Mouse (Mus musculus) hindbrain, embryonic 15.5 days (tissue): ENCODE results near the gene B3gnt9. TPM values are rescaled to one million over a fixed set of nuclear protein-coding genes. Genes with fewer than 3 reads are reported as not detected.
"Not testable (repeated sequence)": the region's sequence is repeated elsewhere in the genome, so short reads cannot be mapped to it uniquely, and the experiment has no call there.

Source experiments
- ATAC-seq: fragments of 200-750 bp; cut with Nextera tagmentation; 2 replicates; pipeline ENCODE4 v1.8.0; 2017; ENCODE audit warnings: low read depth, moderate number of reproducible peaks, moderate TSS enrichment; ENCODE audit not compliant: low FRiP score
- H3K27ac ChIP-seq: fragments of 300-500 bp; sonication (generic); replicated peaks from 2 replicates; pipeline ENCODE4 v1.5.1; 2015; ENCODE audit warnings: mild to moderate bottlenecking, inconsistent platforms
- H3K27me3 ChIP-seq: fragments of 300-500 bp; sonication (generic); 2 replicates; pipeline ENCODE4 v1.6.1; 2015; ENCODE audit warnings: control low read depth, inconsistent platforms
- H3K36me3 ChIP-seq: fragments of 300-500 bp; sonication (generic); 2 replicates; pipeline ENCODE4 v1.6.1; 2015; ENCODE audit warnings: control low read depth, inconsistent platforms
- H3K4me1 ChIP-seq: fragments of 300-500 bp; sonication (generic); replicated peaks from 2 replicates; pipeline ENCODE4 v1.6.1; 2015; ENCODE audit warnings: control low read depth, inconsistent platforms
- H3K4me2 ChIP-seq: fragments of 300-500 bp; sonication (generic); 2 replicates; pipeline ENCODE4 v1.6.1; 2015; ENCODE audit warnings: moderate library complexity, mild to moderate bottlenecking, inconsistent platforms
- H3K4me3 ChIP-seq: fragments of 300-500 bp; sonication (generic); 2 replicates; pipeline ENCODE4 v1.5.1; 2015; ENCODE audit warnings: mild to moderate bottlenecking, inconsistent platforms
- H3K9ac ChIP-seq: fragments of 300-500 bp; sonication (generic); 2 replicates; pipeline ENCODE4 v1.6.1; 2015; ENCODE audit warnings: inconsistent platforms
- H3K9me3 ChIP-seq: fragments of 300-500 bp; sonication (generic); 2 replicates; pipeline ENCODE4 v1.6.1; 2016; ENCODE audit warnings: control low read depth, inconsistent platforms
- WGBS: fragments of 180-500 bp; shearing (Covaris S2); methylation state at CpG from one replicate; pipeline ENCODE4 v1.1.7; 2015; 5-methylcytosine and 5-hydroxymethylcytosine counted together
- polyA plus RNA-seq: library from polyadenylated mRNA; unstranded; fragments of >200 nt; fragmentation: Nextera tagmentation; extraction: Ambion mirVana; gene quantifications from 2 replicates; pipeline ENCODE4 v1.2.1, GENCODE M21; 2015

Gene B3gnt9
- polyA plus RNA-seq, 1 experiment from 2014 or later: 9.9 TPM

DNA sequence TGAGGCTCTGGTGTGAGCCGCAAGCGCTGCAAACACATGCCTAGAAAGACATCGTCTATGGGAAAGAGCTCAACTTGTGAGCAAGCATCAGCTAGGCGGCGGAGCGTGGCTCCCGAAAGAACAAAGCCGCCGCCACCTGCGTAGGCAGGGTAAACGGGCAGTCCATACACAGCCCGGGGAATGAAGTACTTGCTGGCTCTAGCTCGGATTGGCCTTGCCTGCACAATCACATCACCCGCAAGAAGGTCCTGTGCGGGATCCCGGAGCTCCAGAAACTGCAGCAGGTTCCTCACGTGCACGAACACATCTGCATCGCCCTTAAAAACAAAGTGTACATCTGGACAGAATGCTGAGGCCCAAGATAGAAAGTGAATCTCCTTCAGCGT lies 1.2 kb downstream of the B3gnt9 start:
- ATAC-seq: peak; percentile 13; the same call in 1 of the 2 replicates
- Histone ChIP-seq H3K4me3 (peak overlapping the region; percentile 54), H3K9ac (peak overlapping the region; percentile 8; the same call in 1 of the 2 replicates), H3K4me2 (peak overlapping the region; percentile 98), H3K36me3 (peaks cover 24% of the 10 kb centered on the region), H3K9me3 (no peaks in the 10 kb centered on the region), H3K27ac (peak overlapping the region; percentile 63; the same call in 1 of the 2 replicates), H3K4me1 (peaks cover 21% of the 10 kb centered on the region), H3K27me3 (peaks cover 35% of the 10 kb centered on the region)
- WGBS: 27% methylated on average over 20 of the region's 20 CpGs

DNA sequence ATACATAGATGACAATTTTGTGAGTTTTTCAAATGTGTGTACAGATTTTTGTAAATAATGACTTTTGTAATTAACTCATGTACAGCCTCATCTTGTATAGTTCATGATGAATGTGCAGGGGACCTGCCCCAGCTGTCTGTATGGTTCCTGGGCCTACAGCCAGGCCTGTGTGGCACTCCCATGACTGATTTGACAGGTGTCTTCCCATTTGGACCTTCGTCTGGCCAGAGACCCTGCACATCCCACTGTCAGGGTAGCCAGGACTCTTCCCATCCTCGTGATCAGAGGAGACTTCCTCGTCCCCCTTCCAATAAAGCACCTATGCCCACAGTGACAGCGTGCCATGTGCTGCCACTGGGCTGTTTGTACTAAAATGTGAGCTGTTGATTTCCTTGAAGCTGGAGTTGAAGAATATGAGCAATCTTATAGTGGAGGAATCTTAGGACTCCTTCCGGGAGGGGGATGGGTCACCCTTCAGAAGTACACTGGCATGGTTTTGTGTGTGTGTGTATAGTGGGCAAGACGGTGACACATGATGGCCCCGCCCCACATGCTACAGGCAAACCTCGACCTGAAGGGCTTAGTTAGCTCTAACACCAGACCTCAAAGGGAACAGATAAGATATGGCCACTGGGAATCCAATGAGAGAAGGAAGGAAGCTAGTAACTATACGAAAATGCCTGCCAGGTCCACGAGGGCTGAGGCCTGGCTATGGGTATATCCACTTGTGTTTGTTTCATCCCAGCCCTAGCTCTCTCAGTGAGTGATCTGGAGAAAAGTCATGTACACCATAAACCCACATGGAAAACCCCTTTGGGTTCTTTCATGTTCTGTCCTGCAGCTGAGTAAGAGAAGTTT lies 2.0 kb downstream of the B3gnt9 start:
- Histone ChIP-seq H3K27ac (no peak overlapping the region), H3K9ac (0 out of 2 replicates have a peak overlapping the region, but pooled peaks have one; percentile 8), H3K27me3 (peaks cover 27% of the 10 kb centered on the region), H3K4me2 (no peak overlapping the region), H3K4me3 (no peak overlapping the region), H3K9me3 (no peaks in the 10 kb centered on the region), H3K4me1 (peaks cover 19% of the 10 kb centered on the region), H3K36me3 (peaks cover 27% of the 10 kb centered on the region)
- ATAC-seq: no peak
- 91% methylated on average over 10 of the region's 10 CpGs for WGBS

DNA sequence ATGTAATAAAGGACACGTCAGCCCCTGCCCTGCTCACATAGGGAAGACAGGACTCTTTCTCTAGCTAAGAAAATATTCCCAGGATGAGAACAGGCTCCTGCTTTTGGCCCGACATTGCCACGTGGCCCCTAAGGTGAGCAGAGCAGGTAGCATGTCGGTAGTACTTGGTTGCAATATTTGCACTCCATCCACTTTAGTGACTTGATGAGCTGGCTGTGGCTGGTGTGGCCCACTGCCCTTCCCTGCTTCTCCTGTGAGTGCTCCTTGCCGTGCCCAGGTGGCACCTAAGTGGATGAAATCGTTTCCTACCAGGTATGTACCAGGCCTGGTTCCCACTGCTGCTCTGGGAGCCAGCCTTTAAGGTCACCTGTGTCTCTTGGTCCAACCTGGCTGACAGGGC lies 3.0 kb downstream of the B3gnt9 start:
- H3K4me3 ChIP-seq: no peak overlapping the region
- H3K27ac ChIP-seq: no peak overlapping the region
- H3K9ac ChIP-seq: no peak overlapping the region
- H3K27me3 ChIP-seq: peaks cover 19% of the 10 kb centered on the region
- 90% methylated on average over 6 of the region's 6 CpGs for WGBS
- peaks cover 33% of the 10 kb centered on the region for H3K36me3 ChIP-seq
- no peak overlapping the region for H3K4me2 ChIP-seq
- peaks cover 19% of the 10 kb centered on the region for H3K4me1 ChIP-seq
- ATAC-seq: no peak
- H3K9me3 ChIP-seq: no peaks in the 10 kb centered on the region

- H3K4me1 ChIP-seq: no peaks in the 10 kb centered on the region
- H3K9ac ChIP-seq: no peak overlapping the region
- H3K4me3 ChIP-seq: no peak overlapping the region
- no peaks in the 10 kb centered on the region for H3K9me3 ChIP-seq
- H3K27ac ChIP-seq: no peak overlapping the region
- H3K27me3 ChIP-seq: no peaks in the 10 kb centered on the region
- peaks cover 38% of the 10 kb centered on the region for H3K36me3 ChIP-seq
- WGBS: 96% methylated on average over 7 of the region's 7 CpGs
- H3K4me2 ChIP-seq: no peak overlapping the region
- ATAC-seq: no peak
Measured at GRCm38 (mm10) chr8:105241016-105241415, 13.9 kb downstream of the B3gnt9 start.

- Histone ChIP-seq H3K9me3 (no peaks in the 10 kb centered on the region), H3K27ac (no peak overlapping the region), H3K27me3 (no peaks in the 10 kb centered on the region), H3K4me2 (no peak overlapping the region), H3K4me3 (no peak overlapping the region), H3K9ac (no peak overlapping the region), H3K4me1 (no peaks in the 10 kb centered on the region), H3K36me3 (peaks cover 41% of the 10 kb centered on the region)
- no peak for ATAC-seq
- WGBS: 91% methylated on average over 14 of the region's 14 CpGs
Measured at GRCm38 (mm10) chr8:105237442-105238142, 17.4 kb downstream of the B3gnt9 start.

- no peak overlapping the region for H3K27ac ChIP-seq
- no peaks in the 10 kb centered on the region for H3K27me3 ChIP-seq
- H3K9me3 ChIP-seq: no peaks in the 10 kb centered on the region
- 93% methylated on average over 1 of the region's 1 CpGs for WGBS
- H3K4me3 ChIP-seq: no peak overlapping the region
- no peak overlapping the region for H3K4me2 ChIP-seq
- H3K9ac ChIP-seq: no peak overlapping the region
- peaks cover 22% of the 10 kb centered on the region for H3K36me3 ChIP-seq
- no peaks in the 10 kb centered on the region for H3K4me1 ChIP-seq
- no peak for ATAC-seq
Measured at GRCm38 (mm10) chr8:105235206-105235605, 19.7 kb downstream of the B3gnt9 start.

DNA sequence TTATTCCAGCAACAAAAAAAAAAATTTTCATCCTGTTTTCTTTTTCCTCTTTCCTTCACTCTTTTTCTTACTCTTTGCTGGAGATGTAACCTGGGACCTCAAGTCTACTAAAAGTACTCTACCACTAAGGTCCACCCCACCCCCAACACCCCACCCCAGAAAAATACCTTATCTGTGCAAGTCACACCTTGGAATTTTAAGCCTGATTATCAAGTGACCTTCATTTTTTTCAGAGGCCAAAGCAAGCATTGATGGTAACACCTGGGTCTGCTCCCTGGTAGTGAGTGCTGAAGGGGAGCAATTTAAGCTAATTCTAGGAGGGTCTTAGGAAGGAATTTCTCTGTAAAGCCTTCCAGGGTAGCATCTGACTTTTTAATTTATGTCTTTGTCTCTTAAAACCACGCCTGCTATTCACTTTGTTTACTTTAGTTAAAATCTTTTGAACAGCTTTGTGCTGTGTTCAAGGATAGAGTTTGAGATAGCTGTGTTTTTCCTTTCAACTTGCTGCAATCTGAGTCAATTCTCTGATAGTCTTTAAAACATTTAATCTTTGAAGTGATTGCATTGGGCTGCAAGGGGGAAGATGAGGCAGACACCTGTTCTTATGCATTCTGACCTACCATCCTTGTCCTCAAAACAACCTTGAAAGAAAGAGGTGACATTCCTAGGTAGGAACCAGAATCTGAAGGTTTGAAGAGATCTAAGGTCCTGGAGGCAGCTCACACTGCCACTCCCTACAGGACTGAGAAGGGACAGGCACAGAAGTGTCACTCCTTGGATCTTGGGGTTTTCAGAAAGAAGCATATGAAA lies 21.6 kb downstream of the B3gnt9 start:
- Histone ChIP-seq H3K27me3 (no peaks in the 10 kb centered on the region), H3K36me3 (peaks cover 6% of the 10 kb centered on the region), H3K9ac (no peak overlapping the region), H3K4me1 (no peaks in the 10 kb centered on the region), H3K27ac (no peak overlapping the region), H3K9me3 (no peaks in the 10 kb centered on the region), H3K4me3 (no peak overlapping the region), H3K4me2 (no peak overlapping the region)
- WGBS: 79% methylated on average over 1 of the region's 1 CpGs
- no peak for ATAC-seq

DNA sequence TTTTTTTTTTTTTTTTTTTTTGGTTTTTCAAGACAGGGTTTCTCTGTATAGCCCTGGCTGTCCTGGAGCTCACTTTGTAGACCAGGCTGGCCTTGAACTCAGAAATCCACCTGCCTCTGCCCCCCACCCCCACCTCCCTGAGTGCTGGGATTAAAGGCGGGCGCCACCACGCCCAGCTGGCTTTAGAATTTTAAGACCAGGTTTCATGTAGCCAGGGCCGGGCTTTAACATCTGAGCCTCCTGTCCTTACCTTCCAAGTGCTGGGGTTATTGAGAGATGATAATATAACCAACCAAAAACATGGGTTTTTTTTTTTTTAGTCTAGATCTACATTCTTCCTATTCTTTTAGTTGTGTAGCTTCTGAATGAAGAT lies 22.6 kb downstream of the B3gnt9 start:
- WGBS: 95% methylated on average over 4 of the region's 4 CpGs
- not testable (repeated sequence) for ATAC-seq, H3K36me3 ChIP-seq

GRCm38 (mm10) chr8:105231503-105232320 lies 23.2 kb downstream of the B3gnt9 start:
- Histone ChIP-seq H3K4me1 (peaks cover 3% of the 10 kb centered on the region; the same call in 1 of the 2 replicates), H3K9ac (no peak overlapping the region), H3K36me3 (peaks cover 6% of the 10 kb centered on the region), H3K4me3 (no peak overlapping the region), H3K27me3 (no peaks in the 10 kb centered on the region), H3K9me3 (no peaks in the 10 kb centered on the region), H3K27ac (no peak overlapping the region), H3K4me2 (no peak overlapping the region)
- 89% methylated on average over 12 of the region's 12 CpGs for WGBS
- ATAC-seq: no peak

More for the DNA sequence above, 22.6 kb downstream of the B3gnt9 start:
- not testable (repeated sequence) for H3K9ac ChIP-seq, H3K9me3 ChIP-seq, H3K4me3 ChIP-seq, H3K27me3 ChIP-seq, H3K4me2 ChIP-seq, H3K27ac ChIP-seq, H3K4me1 ChIP-seq

- 43% methylated on average over 6 of the region's 6 CpGs for WGBS
- no peaks in the 10 kb centered on the region for H3K36me3 ChIP-seq
- H3K27me3 ChIP-seq: no peaks in the 10 kb centered on the region
- H3K4me1 ChIP-seq: peaks cover 24% of the 10 kb centered on the region
- no peak for ATAC-seq
- H3K9me3 ChIP-seq: no peaks in the 10 kb centered on the region
- peak overlapping the region; percentile 91 for H3K9ac ChIP-seq
- H3K4me2 ChIP-seq: peak overlapping the region; percentile 92
- peak overlapping the region; percentile 91 for H3K4me3 ChIP-seq
- no peak overlapping the region for H3K27ac ChIP-seq
Measured at GRCm38 (mm10) chr8:105225917-105226316, 29.0 kb downstream of the B3gnt9 start.

DNA sequence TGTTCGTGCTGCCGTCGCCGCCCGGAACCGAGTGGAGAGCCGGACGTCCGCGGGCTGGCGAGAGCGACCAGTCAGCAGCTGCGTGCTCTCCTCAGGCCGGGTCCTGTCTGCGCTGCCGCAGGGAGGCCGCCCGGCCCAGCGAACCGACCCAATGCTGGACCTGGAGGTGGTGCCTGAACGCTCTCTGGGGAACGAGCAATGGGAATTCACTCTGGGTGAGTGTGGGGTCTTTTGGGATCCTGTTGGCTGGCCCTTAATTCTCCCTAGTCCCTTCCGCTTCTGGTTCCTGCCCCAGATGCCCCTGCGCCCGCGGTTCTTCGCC lies 29.7 kb downstream of the B3gnt9 start:
- Histone ChIP-seq H3K4me2 (peak overlapping the region; percentile 92), H3K4me3 (peak overlapping the region; percentile 91), H3K36me3 (no peaks in the 10 kb centered on the region), H3K4me1 (peaks cover 24% of the 10 kb centered on the region), H3K27me3 (no peaks in the 10 kb centered on the region), H3K27ac (peak overlapping the region; percentile 86), H3K9ac (peak overlapping the region; percentile 91), H3K9me3 (no peaks in the 10 kb centered on the region)
- 0% methylated on average over 27 of the region's 27 CpGs for WGBS
- no peak; the same call in 1 of the 2 replicates for ATAC-seq
